Mouse (Mus musculus) heart, postnatal 10 days (tissue): ENCODE results near the gene Zfhx3. TPM values are rescaled to one million over a fixed set of nuclear protein-coding genes. Genes with fewer than 3 reads are reported as not detected.

Source experiments
- DNase-seq, 2 experiments: peaks; one replicate each; pipeline ENCODE4 v3.0.0; 2021
- intact Hi-C: fragments of 180-260 bp; cut with DNase I; formaldehyde crosslinking; loops from one replicate; pipeline ENCODE4 v1.15.1; 2025
- total RNA-seq, 2 experiments: library from RNA; stranded (reverse); gene quantifications; 2 replicates each; pipeline ENCODE4 v1.2.3; 2021

Gene Zfhx3
- total RNA-seq, 2 experiments from 2014 or later: 10.8 TPM

GRCm38 (mm10) chr8:108317532-108318093, 375.2 kb downstream of the Zfhx3 start:
- DNase-seq: no peak
- intact Hi-C loops: no loop called here

GRCm38 (mm10) chr8:108327711-108328110, 385.3 kb downstream of the Zfhx3 start:
- peak; percentile 34 to 40 for DNase-seq
- intact Hi-C loops: no loop called here

- no peak for DNase-seq
- intact Hi-C loops: no loop called here
Measured at GRCm38 (mm10) chr8:108348352-108348751, 405.9 kb downstream of the Zfhx3 start.

GRCm38 (mm10) chr8:108348776-108349175, 406.3 kb downstream of the Zfhx3 start:
- intact Hi-C loops: no loop called here
- no peak for DNase-seq

- DNase-seq: no peak
- intact Hi-C loops: no loop called here
Measured at GRCm38 (mm10) chr8:108355119-108355777, 412.8 kb downstream of the Zfhx3 start.

GRCm38 (mm10) chr8:108361402-108361801, 419.0 kb downstream of the Zfhx3 start:
- no peak for DNase-seq
- intact Hi-C loops: no loop called here

GRCm38 (mm10) chr8:108362421-108362820, 420.0 kb downstream of the Zfhx3 start:
- intact Hi-C loops: no loop called here
- DNase-seq: no peak

- intact Hi-C loops: no loop called here
- DNase-seq: no peak
Measured at GRCm38 (mm10) chr8:108363435-108363834, 421.0 kb downstream of the Zfhx3 start.

GRCm38 (mm10) chr8:108363856-108364255, 421.4 kb downstream of the Zfhx3 start:
- DNase-seq: no peak
- intact Hi-C loops: no loop called here

- intact Hi-C loops: no loop called here
- DNase-seq: peak; percentile 45 to 48
Measured at GRCm38 (mm10) chr8:108369081-108369480, 426.6 kb downstream of the Zfhx3 start.

- DNase-seq: no peak
- intact Hi-C loops: no loop called here
Measured at GRCm38 (mm10) chr8:108370731-108371130, 428.3 kb downstream of the Zfhx3 start.

- no peak for DNase-seq
- intact Hi-C loops: no loop called here
Measured at GRCm38 (mm10) chr8:108373046-108373445, 430.6 kb downstream of the Zfhx3 start.

- intact Hi-C loops: no loop called here
- DNase-seq: no peak
Measured at GRCm38 (mm10) chr8:108378036-108378435, 435.6 kb downstream of the Zfhx3 start.

GRCm38 (mm10) chr8:108383121-108383520, 440.7 kb downstream of the Zfhx3 start:
- intact Hi-C loops: no loop called here
- no peak for DNase-seq

GRCm38 (mm10) chr8:108387160-108387912, 444.9 kb downstream of the Zfhx3 start:
- DNase-seq: peak; percentile 44 to 54
- intact Hi-C loops: no loop called here

GRCm38 (mm10) chr8:108387913-108388274, 445.4 kb downstream of the Zfhx3 start:
- intact Hi-C loops: no loop called here
- no peak for DNase-seq

GRCm38 (mm10) chr8:108392909-108393308, 450.5 kb downstream of the Zfhx3 start:
- intact Hi-C loops: no loop called here
- no peak for DNase-seq

GRCm38 (mm10) chr8:108402149-108402548, 459.7 kb downstream of the Zfhx3 start:
- intact Hi-C loops: no loop called here
- no peak for DNase-seq

- intact Hi-C loops: no loop called here
- no peak for DNase-seq
Measured at GRCm38 (mm10) chr8:108406716-108407494, 464.5 kb downstream of the Zfhx3 start.

- no peak for DNase-seq
- intact Hi-C loops: no loop called here
Measured at GRCm38 (mm10) chr8:108419162-108419844, 476.9 kb downstream of the Zfhx3 start.

- intact Hi-C loops: no loop called here
- DNase-seq: no peak
Measured at GRCm38 (mm10) chr8:108422521-108422920, 480.1 kb downstream of the Zfhx3 start.
